Mouse (Mus musculus) liver, adult 2 months (tissue): Measurements from ENCODE around the gene Mutyh. TPM values are rescaled to one million over a fixed set of nuclear protein-coding genes. Genes with fewer than 3 reads are reported as not detected.

Experiments used
- DNase-seq: peaks from one replicate; pipeline ENCODE4 v3.0.0-alpha.2; 2011; ENCODE audit warnings: low read depth, low spot score; ENCODE audit errors: extremely low read depth
- H3K27ac ChIP-seq: fragments of 200-500 bp; replicated peaks from 2 replicates; pipeline ENCODE4 v1.5.1; 2012; ENCODE audit warnings: low read depth, mild to moderate bottlenecking, control low read depth, inconsistent platforms, low read length; ENCODE audit not compliant: insufficient read depth
- H3K27me3 ChIP-seq: fragments of 200-500 bp; 2 replicates; pipeline ENCODE4 v1.6.1; 2012; ENCODE audit warnings: mild to moderate bottlenecking, moderate library complexity, low read length, inconsistent platforms; ENCODE audit not compliant: control insufficient read depth, insufficient read depth
- H3K36me3 ChIP-seq: fragments of 200-500 bp; 2 replicates; pipeline ENCODE4 v1.6.1; 2012; ENCODE audit warnings: low read length, inconsistent platforms; ENCODE audit not compliant: control insufficient read depth, insufficient read depth
- H3K4me1 ChIP-seq: fragments of 200-500 bp; 2 replicates; pipeline ENCODE4 v1.6.1; 2011; ENCODE audit warnings: low read length; ENCODE audit not compliant: control insufficient read depth, insufficient read depth
- H3K4me3 ChIP-seq: fragments of 200-500 bp; 2 replicates; pipeline ENCODE4 v1.5.1; 2011; ENCODE audit warnings: low read depth, mild to moderate bottlenecking, control low read depth, low read length, moderate library complexity; ENCODE audit not compliant: insufficient read depth
- H3K79me2 ChIP-seq: fragments of 200-500 bp; 2 replicates; pipeline ENCODE4 v1.6.1; 2012; ENCODE audit warnings: inconsistent platforms, mild to moderate bottlenecking, low read length, moderate library complexity; ENCODE audit not compliant: control insufficient read depth, insufficient read depth
- H3K9ac ChIP-seq: fragments of 200-500 bp; 2 replicates; pipeline ENCODE4 v1.6.1; 2012; ENCODE audit warnings: low read depth, mild to moderate bottlenecking, control low read depth, inconsistent platforms, low read length
- CTCF ChIP-seq: fragments of 200-500 bp; IDR thresholded peaks from 2 replicates; pipeline ENCODE4 v1.5.1; 2011; ENCODE audit warnings: low read depth, low read length, control low read depth
- POLR2A ChIP-seq: fragments of 200-500 bp; IDR thresholded peaks from 2 replicates; pipeline ENCODE4 v1.6.1; 2011; ENCODE audit warnings: low read length, control low read depth; ENCODE audit not compliant: insufficient read depth; ENCODE audit errors: extremely low read depth
- WGBS: fragments of 180-500 bp; shearing (Covaris S2); methylation state at CpG from one replicate; pipeline ENCODE4 v1.1.7; 2018; 5-methylcytosine and 5-hydroxymethylcytosine counted together
- polyA plus RNA-seq: library from polyadenylated mRNA; depleted of rRNA; stranded (reverse); fragments of >200 nt; gene quantifications from 2 replicates; pipeline ENCODE4 v1.2.3, GENCODE M21; 2012; rRNA removed
- total RNA-seq: library from RNA; depleted of rRNA; stranded (reverse); fragments of >200 nt; gene quantifications from 2 replicates; pipeline ENCODE4 v1.2.3, GENCODE M21; 2014; rRNA removed

Gene Mutyh
- total and polyA plus RNA-seq, 2 experiments: 0.28 to 1.2 TPM

- Histone ChIP-seq H3K27ac (no peak overlapping the region), H3K36me3 (no peaks in the 10 kb centered on the region)
Measured at GRCm38 (mm10) chr4:116862023-116862422, 54.5 kb downstream of the Mutyh start.

More at GRCm38 (mm10) chr4:116862023-116862422, 54.5 kb downstream of the Mutyh start:
- no peaks in the 10 kb centered on the region; the same call in 1 of the 2 replicates for H3K4me1 ChIP-seq
- H3K9ac ChIP-seq: no peak overlapping the region
- H3K27me3 ChIP-seq: no peaks in the 10 kb centered on the region
- TF ChIP-seq POLR2A (no peak), CTCF (no peak)
- no peak for DNase-seq
- 64% methylated on average over 8 of the region's 8 CpGs for WGBS
- no peaks in the 10 kb centered on the region for H3K79me2 ChIP-seq
- H3K4me3 ChIP-seq: no peak overlapping the region

Other genes with a start within 250 kb of the Mutyh start
- gene Ccdc17, start 211.1 kb upstream of the Mutyh start, total RNA-seq: 3.1 and 4.4 TPM in 2 replicates
- gene Ccdc17, start 211.1 kb upstream of the Mutyh start, polyA plus RNA-seq: 5.3 and 7.6 TPM in 2 replicates
- 11.1 and 12.4 TPM in 2 replicates for gene Nasp, start 179.8 kb upstream of the Mutyh start, total RNA-seq
- 1.5 and 2.0 TPM in 2 replicates for gene Nasp, start 179.8 kb upstream of the Mutyh start, polyA plus RNA-seq
- gene Akr1a1, start 156.0 kb upstream of the Mutyh start, total RNA-seq: 337 and 363 TPM in 2 replicates
- 517 and 533 TPM in 2 replicates for gene Akr1a1, start 156.0 kb upstream of the Mutyh start, polyA plus RNA-seq
- gene Prdx1, start 122.2 kb upstream of the Mutyh start, total RNA-seq: 868 and 925 TPM in 2 replicates
- 376 and 421 TPM in 2 replicates for gene Prdx1, start 122.2 kb upstream of the Mutyh start, polyA plus RNA-seq
- gene Mmachc, start 99.3 kb upstream of the Mutyh start, total RNA-seq: 10.3 and 11.3 TPM in 2 replicates
- 15.7 and 17.3 TPM in 2 replicates for gene Mmachc, start 99.3 kb upstream of the Mutyh start, polyA plus RNA-seq
- gene Ccdc163, start 99.2 kb upstream of the Mutyh start, total RNA-seq: 2.7 and 4.2 TPM in 2 replicates
- gene Ccdc163, start 99.2 kb upstream of the Mutyh start, polyA plus RNA-seq: 9.3 and 13.1 TPM in 2 replicates
- gene Tesk2, start 86.8 kb upstream of the Mutyh start, total RNA-seq: 11.5 and 13.6 TPM in 2 replicates
- gene Tesk2, start 86.8 kb upstream of the Mutyh start, polyA plus RNA-seq: 7.2 and 7.8 TPM in 2 replicates
- gene Toe1, start 83 bp upstream of the Mutyh start, total RNA-seq: 11.4 and 11.7 TPM in 2 replicates
- 8.1 and 10.9 TPM in 2 replicates for gene Toe1, start 83 bp upstream of the Mutyh start, polyA plus RNA-seq
- 0.18 TPM in 1 of 2 replicates, not detected in the other for gene Hpdl, start 14.0 kb downstream of the Mutyh start, total RNA-seq
- 0.11 and 0.15 TPM in 2 replicates for gene Hpdl, start 14.0 kb downstream of the Mutyh start, polyA plus RNA-seq
- 0.65 and 0.87 TPM in 2 replicates for gene Zswim5, start 69.7 kb downstream of the Mutyh start, total RNA-seq
- gene Zswim5, start 69.7 kb downstream of the Mutyh start, polyA plus RNA-seq: 1.1 and 1.2 TPM in 2 replicates
- gene Urod, start 186.7 kb downstream of the Mutyh start, total RNA-seq: 87.9 and 97.6 TPM in 2 replicates
- gene Urod, start 186.7 kb downstream of the Mutyh start, polyA plus RNA-seq: 89.0 and 104 TPM in 2 replicates
- gene Hectd3, start 187.6 kb downstream of the Mutyh start, total RNA-seq: 22.6 and 23.7 TPM in 2 replicates
- gene Hectd3, start 187.6 kb downstream of the Mutyh start, polyA plus RNA-seq: 57.6 and 83.2 TPM in 2 replicates
- 8.0 and 9.5 TPM in 2 replicates for gene Eif2b3, start 211.7 kb downstream of the Mutyh start, total RNA-seq
- 3.9 and 4.5 TPM in 2 replicates for gene Eif2b3, start 211.7 kb downstream of the Mutyh start, polyA plus RNA-seq